Mouse (Mus musculus): ENCODE measurements around the gene Ank3.

DNA sequence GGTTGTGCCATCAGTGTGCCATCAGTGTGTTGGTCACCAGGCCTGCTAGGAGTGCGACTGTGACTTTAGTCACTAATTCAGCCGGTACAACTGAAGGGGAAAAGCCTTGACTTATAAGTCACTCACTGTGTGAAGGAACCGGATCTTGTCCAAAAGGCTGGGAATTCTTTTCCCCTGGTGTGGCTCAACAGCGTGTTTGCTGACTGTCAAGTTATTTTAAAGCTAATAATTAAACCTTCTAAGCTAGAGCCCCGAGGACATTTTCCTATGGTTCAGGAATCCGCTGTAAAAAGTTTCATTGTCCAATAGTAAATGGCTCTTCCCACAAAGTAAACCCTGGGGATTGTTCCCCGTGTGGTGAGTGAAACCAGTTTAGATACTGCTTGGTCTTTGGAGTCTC, 529.8 kb downstream of the Ank3 start:
- TF ChIP-seq POLR2A (IDR thresholded peaks at IDR 0.05; ENCODE audit: borderline replicate concordance, extremely low read depth, low read depth, low read length) (no peak), CTCF (IDR thresholded peaks at IDR 0.05; ENCODE audit: insufficient read depth, low read length) (no peak)

Measured in lung, adult 2 months (tissue).